Mouse (Mus musculus) neural tube, embryonic 14.5 days (tissue): ENCODE results near the gene Spin1. TPM values are rescaled to one million over a fixed set of nuclear protein-coding genes. Genes with fewer than 3 reads are reported as not detected.

Source experiments
- ATAC-seq: fragments of 200-750 bp; cut with Nextera tagmentation; 2 replicates; pipeline ENCODE4 v1.8.0; 2017; ENCODE audit warnings: low read depth, mild to moderate bottlenecking, moderate TSS enrichment, moderate library complexity
- H3K27ac ChIP-seq: fragments of 300-500 bp; sonication (generic); 2 replicates; pipeline ENCODE4 v1.5.1; 2014; ENCODE audit warnings: low read depth, mild to moderate bottlenecking, control low read depth, low read length, moderate library complexity, mixed read lengths
- H3K27me3 ChIP-seq: fragments of 300-500 bp; sonication (generic); 2 replicates; pipeline ENCODE4 v1.6.1; 2014; ENCODE audit warnings: low read length; ENCODE audit not compliant: control insufficient read depth, insufficient read depth
- H3K36me3 ChIP-seq: fragments of 300-500 bp; sonication (generic); 2 replicates; pipeline ENCODE4 v1.6.1; 2014; ENCODE audit warnings: low read length, mixed read lengths; ENCODE audit not compliant: control insufficient read depth, insufficient read depth
- H3K4me1 ChIP-seq: fragments of 300-500 bp; sonication (generic); 2 replicates; pipeline ENCODE4 v1.6.1; 2014; ENCODE audit warnings: low read length; ENCODE audit not compliant: control insufficient read depth, insufficient read depth
- H3K4me2 ChIP-seq: fragments of 300-500 bp; sonication (generic); 2 replicates; pipeline ENCODE4 v1.6.1; 2014; ENCODE audit warnings: mild to moderate bottlenecking, low read depth, low read length, control low read depth
- H3K4me3 ChIP-seq: fragments of 300-500 bp; sonication (generic); 2 replicates; pipeline ENCODE4 v1.5.1; 2014; ENCODE audit warnings: low read depth, low read length, control low read depth, mixed read lengths
- H3K9ac ChIP-seq: fragments of 300-500 bp; sonication (generic); replicated peaks from 2 replicates; pipeline ENCODE4 v1.6.1; 2014; ENCODE audit warnings: low read depth, mild to moderate bottlenecking, control low read depth, low read length, mixed read lengths
- H3K9me3 ChIP-seq: fragments of 300-500 bp; sonication (generic); 2 replicates; pipeline ENCODE4 v1.6.1; 2016; ENCODE audit warnings: low read length; ENCODE audit not compliant: control insufficient read depth
- WGBS: fragments of 180-500 bp; shearing (Covaris S2); extraction: QIAGEN DNeasy Blood & Tissue Kit; methylation state at CpG from one replicate; pipeline ENCODE4 v1.1.7; 2014; 5-methylcytosine and 5-hydroxymethylcytosine counted together
- polyA plus RNA-seq: library from polyadenylated mRNA; unstranded; fragments of >200 nt; fragmentation: Nextera tagmentation; extraction: Ambion mirVana; gene quantifications from 2 replicates; pipeline ENCODE4 v1.2.1, GENCODE M21; 2014

The Spin1 gene
- polyA plus RNA-seq, 1 experiment from 2014 or later, result 161 TPM

DNA sequence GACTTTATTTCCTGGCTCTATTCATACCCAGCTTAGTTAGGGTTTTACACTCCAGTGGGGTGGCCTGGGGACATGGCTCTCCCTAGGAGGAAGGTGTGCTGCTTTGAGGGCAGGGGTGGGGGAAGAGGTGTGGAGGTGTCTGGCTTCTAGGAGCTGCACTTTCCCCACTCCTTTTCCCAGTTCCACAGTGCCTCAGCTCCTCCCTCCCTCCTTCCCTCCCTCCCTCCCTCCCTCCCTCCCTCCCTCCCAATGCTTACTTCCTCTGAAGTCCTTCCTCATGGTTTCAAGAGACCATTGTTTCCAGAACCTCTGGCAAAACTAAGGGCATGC lies 37.0 kb downstream of the Spin1 start:
- Histone ChIP-seq H3K4me1 (no peaks in the 10 kb centered on the region), H3K27ac (no peak overlapping the region), H3K27me3 (no peaks in the 10 kb centered on the region), H3K4me2 (no peak overlapping the region), H3K4me3 (no peak overlapping the region), H3K36me3 (peaks cover 10% of the 10 kb centered on the region), H3K9ac (no peak overlapping the region), H3K9me3 (no peaks in the 10 kb centered on the region)
- no peak for ATAC-seq

DNA sequence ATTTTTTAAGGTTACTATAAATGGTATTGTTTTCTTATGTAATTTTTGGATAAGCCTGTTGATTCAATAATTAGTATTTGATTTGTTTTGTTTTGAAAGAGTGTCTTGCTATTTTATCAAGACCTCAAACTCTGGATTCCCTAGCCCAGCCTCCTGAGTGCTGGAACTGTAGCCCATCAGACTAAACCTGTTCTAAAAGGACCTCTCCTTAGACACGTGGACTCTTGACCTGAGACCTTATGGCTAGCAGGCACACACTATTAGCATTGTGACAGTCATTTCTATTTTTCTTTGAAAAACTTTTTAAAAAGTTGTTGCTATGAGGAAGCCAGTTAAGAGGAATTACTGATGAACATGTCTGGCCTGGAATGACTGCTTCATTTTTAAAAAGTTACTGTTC lies 46.4 kb downstream of the Spin1 start:
- Histone ChIP-seq H3K9me3 (no peaks in the 10 kb centered on the region), H3K36me3 (peaks cover 24% of the 10 kb centered on the region), H3K4me1 (no peaks in the 10 kb centered on the region), H3K27ac (no peak overlapping the region), H3K9ac (no peak overlapping the region), H3K4me2 (no peak overlapping the region), H3K4me3 (no peak overlapping the region), H3K27me3 (no peaks in the 10 kb centered on the region)
- no peak for ATAC-seq
- WGBS, result 90% methylated on average over 1 of the region's 1 CpGs

DNA sequence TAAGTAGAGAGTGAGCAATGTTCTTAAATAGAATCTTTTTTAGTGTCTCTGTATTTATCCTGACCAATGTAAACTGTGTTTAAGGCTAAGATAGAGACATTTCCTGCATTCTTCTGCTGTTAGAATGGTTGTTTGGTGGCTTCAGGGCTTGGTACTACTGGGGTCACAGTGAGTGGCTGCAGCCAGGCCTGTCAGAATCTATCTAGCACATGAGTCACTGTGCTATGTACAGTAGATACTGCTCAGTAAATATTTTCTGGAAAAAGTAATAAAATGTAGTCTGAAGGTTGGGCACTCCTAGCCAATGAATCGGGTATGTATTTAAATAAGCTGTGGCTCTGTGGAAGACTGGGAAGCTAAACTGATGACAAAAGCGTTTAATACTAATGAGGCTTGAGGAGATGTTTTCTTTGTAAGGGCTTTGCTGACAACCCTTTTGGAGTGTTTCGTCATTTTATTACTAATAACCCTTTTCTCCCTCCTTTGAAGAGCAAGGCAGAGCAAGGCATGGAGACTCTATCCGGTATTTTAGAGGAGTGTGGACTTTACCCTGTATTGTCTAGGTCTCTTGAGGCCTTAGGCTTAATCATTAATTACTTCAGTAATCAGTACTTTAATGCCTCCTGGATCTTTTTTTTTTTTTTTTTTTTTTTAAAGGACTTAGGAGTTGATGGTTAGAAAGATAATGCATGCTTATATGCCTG lies 52.4 kb downstream of the Spin1 start:
- no peaks in the 10 kb centered on the region for H3K9me3 ChIP-seq
- no peaks in the 10 kb centered on the region for H3K27me3 ChIP-seq
- ATAC-seq, result no peak
- no peaks in the 10 kb centered on the region for H3K4me1 ChIP-seq
- no peak overlapping the region for H3K27ac ChIP-seq
- WGBS, result 90% methylated on average over 4 of the region's 4 CpGs
- H3K36me3 ChIP-seq, result peaks cover 15% of the 10 kb centered on the region
- no peak overlapping the region for H3K9ac ChIP-seq
- H3K4me2 ChIP-seq, result no peak overlapping the region
- no peak overlapping the region for H3K4me3 ChIP-seq

- ATAC-seq, result no peak
- no peaks in the 10 kb centered on the region for H3K27me3 ChIP-seq
- 96% methylated on average over 4 of the region's 4 CpGs for WGBS
- no peaks in the 10 kb centered on the region for H3K9me3 ChIP-seq
- H3K27ac ChIP-seq, result no peak overlapping the region
- H3K4me3 ChIP-seq, result no peak overlapping the region
- H3K4me2 ChIP-seq, result no peak overlapping the region
- no peaks in the 10 kb centered on the region for H3K4me1 ChIP-seq
- peaks cover 15% of the 10 kb centered on the region for H3K36me3 ChIP-seq
- H3K9ac ChIP-seq, result no peak overlapping the region
Measured at GRCm38 (mm10) chr13:51153670-51154030, 53.0 kb downstream of the Spin1 start.

GRCm38 (mm10) chr13:51155178-51156013 lies 54.7 kb downstream of the Spin1 start:
- WGBS, result 95% methylated on average over 15 of the region's 15 CpGs
- Histone ChIP-seq H3K4me1 (no peaks in the 10 kb centered on the region), H3K4me2 (no peak overlapping the region), H3K4me3 (no peak overlapping the region), H3K36me3 (peaks cover 10% of the 10 kb centered on the region; the same call in 1 of the 2 replicates), H3K9ac (no peak overlapping the region), H3K27ac (no peak overlapping the region), H3K9me3 (no peaks in the 10 kb centered on the region), H3K27me3 (no peaks in the 10 kb centered on the region)
- no peak; the same call in 1 of the 2 replicates for ATAC-seq

DNA sequence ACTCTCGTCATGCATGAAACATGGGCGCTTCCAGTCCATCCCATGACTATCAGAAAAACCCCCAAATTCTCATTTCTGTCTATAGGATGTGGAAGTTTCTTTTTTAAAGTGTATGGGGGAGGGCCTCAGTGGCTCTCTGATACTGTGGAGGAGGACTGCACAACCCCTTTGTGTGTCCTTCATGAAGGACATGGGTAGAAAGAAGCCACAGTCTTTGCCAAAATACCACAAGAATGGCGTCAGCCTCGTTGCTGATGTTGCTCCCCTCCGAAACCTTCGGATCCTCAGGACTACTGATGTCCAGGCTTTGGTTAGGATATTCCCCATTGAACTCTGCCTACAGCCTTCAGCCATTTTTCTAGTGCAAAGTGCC lies 55.3 kb downstream of the Spin1 start:
- Histone ChIP-seq H3K36me3 (peaks cover 10% of the 10 kb centered on the region; the same call in 1 of the 2 replicates), H3K27ac (no peak overlapping the region), H3K4me2 (no peak overlapping the region), H3K27me3 (no peaks in the 10 kb centered on the region), H3K9ac (no peak overlapping the region), H3K4me1 (no peaks in the 10 kb centered on the region), H3K9me3 (no peaks in the 10 kb centered on the region), H3K4me3 (no peak overlapping the region)
- ATAC-seq, result no peak
- 97% methylated on average over 6 of the region's 6 CpGs for WGBS

DNA sequence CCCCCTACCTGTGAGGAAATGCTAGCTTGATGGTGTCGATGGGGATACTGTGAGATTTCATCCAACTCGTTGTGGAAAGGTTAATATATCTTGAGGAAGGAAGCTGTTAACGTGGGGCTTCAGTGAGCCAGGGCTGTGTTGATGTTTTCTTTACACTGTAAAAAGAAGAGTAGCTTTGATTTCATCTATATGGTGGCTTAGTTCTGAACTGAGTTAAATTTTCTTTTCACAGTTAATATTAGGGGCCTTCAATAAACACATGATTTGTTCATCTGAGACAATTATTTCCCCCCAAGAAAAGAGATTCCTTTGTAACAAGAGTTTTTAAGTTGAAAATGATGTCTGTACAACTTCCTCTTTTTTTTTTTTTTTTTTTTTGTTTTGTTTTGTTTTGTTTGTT lies 56.6 kb downstream of the Spin1 start:
- H3K27ac ChIP-seq, result no peak overlapping the region
- no peak overlapping the region for H3K9ac ChIP-seq
- 81% methylated on average over 3 of the region's 3 CpGs for WGBS
- H3K36me3 ChIP-seq, result peaks cover 10% of the 10 kb centered on the region; the same call in 1 of the 2 replicates
- no peak overlapping the region for H3K4me3 ChIP-seq
- ATAC-seq, result no peak
- no peaks in the 10 kb centered on the region for H3K9me3 ChIP-seq
- H3K4me1 ChIP-seq, result no peaks in the 10 kb centered on the region
- H3K27me3 ChIP-seq, result no peaks in the 10 kb centered on the region
- H3K4me2 ChIP-seq, result no peak overlapping the region

- H3K4me1 ChIP-seq, result no peaks in the 10 kb centered on the region
- no peak overlapping the region for H3K4me2 ChIP-seq
- no peak overlapping the region for H3K27ac ChIP-seq
- no peak for ATAC-seq
- no peak overlapping the region for H3K4me3 ChIP-seq
- WGBS, result 81% methylated on average over 2 of the region's 2 CpGs
- no peaks in the 10 kb centered on the region for H3K27me3 ChIP-seq
- no peaks in the 10 kb centered on the region for H3K9me3 ChIP-seq
- H3K9ac ChIP-seq, result no peak overlapping the region
- H3K36me3 ChIP-seq, result no peaks in the 10 kb centered on the region
Measured at GRCm38 (mm10) chr13:51161672-51162071, 61.0 kb downstream of the Spin1 start.

GRCm38 (mm10) chr13:51162246-51162645 lies 61.6 kb downstream of the Spin1 start:
- H3K27ac ChIP-seq, result no peak overlapping the region

More at GRCm38 (mm10) chr13:51162246-51162645, 61.6 kb downstream of the Spin1 start:
- no peaks in the 10 kb centered on the region for H3K27me3 ChIP-seq
- H3K36me3 ChIP-seq, result no peaks in the 10 kb centered on the region
- ATAC-seq, result no peak
- 86% methylated on average over 6 of the region's 6 CpGs for WGBS
- no peak overlapping the region for H3K4me2 ChIP-seq
- H3K4me3 ChIP-seq, result no peak overlapping the region
- H3K9me3 ChIP-seq, result no peaks in the 10 kb centered on the region
- no peak overlapping the region for H3K9ac ChIP-seq
- H3K4me1 ChIP-seq, result no peaks in the 10 kb centered on the region
